Mouse (Mus musculus) Patski (cell line): ENCODE measurements around the gene Trib2. TPM values are rescaled to one million over a fixed set of nuclear protein-coding genes. Genes with fewer than 3 reads are reported as not detected.

Experiments used
- ATAC-seq: fragments of 100-300 bp; one replicate; pipeline ENCODE4 v1.8.0; 2021
- CTCF ChIA-PET: fragments of 350-600 bp; sonication (Branson Sonifier 250); formaldehyde crosslinking; loops from one replicate; lab custom pipeline; 2022; ENCODE audit warnings: inconsistent platforms; lab: Charles Lee
- POLR2A ChIA-PET: fragments of 350-600 bp; sonication (Branson Sonifier 250); formaldehyde crosslinking; loops from one replicate; lab custom pipeline; 2022; ENCODE audit warnings: antibody characterized with exemption, inconsistent platforms; lab: Charles Lee
- DNase-seq: peaks from one replicate; pipeline ENCODE4 v3.0.0-alpha.2; 2011; ENCODE audit warnings: low read depth, low spot score
- H3K27me3 ChIP-seq: fragments of 371-371 bp; one replicate; pipeline ENCODE4 v1.5.1; 2021
- CTCF ChIP-seq: fragments of 100-300 bp; IDR thresholded peaks from one replicate; pipeline ENCODE4 v1.5.1; 2021
- in situ Hi-C: fragments of 300-500 bp; cut with MboI; formaldehyde crosslinking; loops from 3 replicates; pipeline ENCODE4 v1.11.1; 2018; ENCODE audit warnings: low pct_unique_long_range_greater_than_20kb, mixed read lengths
- polyA plus RNA-seq: library from polyadenylated mRNA; unstranded; gene quantifications from one replicate; pipeline ENCODE4 v1.2.3, GENCODE M21; 2021

Trib2 gene
- polyA plus RNA-seq, 1 experiment from 2014 or later, result 10.2 TPM

DNA sequence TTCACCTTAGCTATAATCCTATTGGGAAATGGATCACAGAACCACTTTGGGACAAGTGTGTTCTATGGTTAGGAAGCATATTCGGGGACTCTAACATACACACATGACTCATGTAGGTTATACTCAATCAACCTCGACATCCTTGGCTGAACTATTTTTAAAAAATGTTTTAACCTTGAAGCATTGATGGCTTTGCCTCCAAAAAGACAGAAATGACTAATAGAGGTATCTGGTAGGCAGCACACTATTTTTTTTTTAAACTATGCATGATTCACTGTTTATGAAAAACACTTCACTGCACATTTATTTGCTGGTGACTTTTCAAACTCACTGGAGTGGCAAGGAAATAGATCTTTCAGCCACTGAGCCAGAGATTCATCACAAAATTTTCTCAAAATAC, 21.5 kb upstream of the Trib2 start:
- TF ChIP-seq CTCF, result no peak
- ChIA-PET CTCF (interaction anchor here (0.6 to 1.2 kb wide), 2 partner anchors 15 to 172 kb away, joined by 3 read pairs; no protein-coding TSS in a partner anchor), POLR2A (no interaction called here)
- in situ Hi-C loops, result loop anchor here (5.0 kb wide), 1 partner anchor 74 kb away; no protein-coding TSS in a partner anchor
- ATAC-seq (peak; percentile 62), DNase-seq (peak; percentile 54)
- H3K27me3 ChIP-seq, result no peaks in the 10 kb centered on the region

DNA sequence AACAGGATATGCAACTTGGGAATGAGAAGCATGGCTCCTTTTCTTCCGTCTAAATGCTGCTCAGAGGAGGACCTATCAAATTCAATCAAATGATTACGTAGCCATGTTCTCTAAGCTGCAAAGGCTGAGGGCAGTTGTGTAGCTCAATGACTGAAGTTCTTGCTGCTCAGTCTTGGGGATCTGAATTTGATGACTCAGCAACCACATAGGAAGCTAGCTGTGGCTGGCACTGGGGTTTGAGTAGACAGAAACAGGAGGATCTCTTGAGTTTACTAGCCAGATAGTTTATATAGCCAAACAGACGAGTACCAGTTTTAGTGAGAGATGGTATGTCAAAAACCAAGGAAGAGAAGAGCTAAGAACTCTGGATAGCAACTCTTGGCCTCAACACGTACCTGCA, 20.8 kb upstream of the Trib2 start:
- ChIA-PET CTCF (interaction anchor here (0.6 to 1.2 kb wide), 2 partner anchors 15 to 173 kb away, joined by 3 read pairs; no protein-coding TSS in a partner anchor), POLR2A (no interaction called here)
- ATAC-seq, result no peak
- DNase-seq, result no peak
- in situ Hi-C loops, result loop anchor here (5.0 kb wide), 1 partner anchor 75 kb away; no protein-coding TSS in a partner anchor
- H3K27me3 ChIP-seq, result no peaks in the 10 kb centered on the region
- no peak for TF ChIP-seq CTCF

- TF ChIP-seq CTCF, result no peak
- in situ Hi-C loops, result no loop called here
- CTCF ChIA-PET, result interaction anchor here (1.0 to 1.3 kb wide), 2 partner anchors 18 to 186 kb away, joined by 3 read pairs; no protein-coding TSS in a partner anchor
Measured at GRCm38 (mm10) chr12:15832674-15833052, 15.9 kb upstream of the Trib2 start.

GRCm38 (mm10) chr12:15831941-15832673, 15.4 kb upstream of the Trib2 start:
- POLR2A ChIA-PET, result interaction anchor here (0.6 kb wide), 1 partner anchor 182 kb away, joined by 3 read pairs; no protein-coding TSS in a partner anchor
- in situ Hi-C loops, result no loop called here
- no peaks in the 10 kb centered on the region for H3K27me3 ChIP-seq
- DNase-seq (no peak), ATAC-seq (no peak)
- CTCF ChIA-PET, result interaction anchor here (1.3 kb wide), 1 partner anchor 18 kb away, joined by 3 read pairs; no protein-coding TSS in a partner anchor
- no peak for TF ChIP-seq CTCF

More at GRCm38 (mm10) chr12:15832674-15833052, 15.9 kb upstream of the Trib2 start:
- ATAC-seq, result peak; percentile 87
- no peaks in the 10 kb centered on the region for H3K27me3 ChIP-seq
- POLR2A ChIA-PET, result interaction anchor here (0.6 kb wide), 1 partner anchor 182 kb away, joined by 3 read pairs; no protein-coding TSS in a partner anchor
- no peak for DNase-seq

DNA sequence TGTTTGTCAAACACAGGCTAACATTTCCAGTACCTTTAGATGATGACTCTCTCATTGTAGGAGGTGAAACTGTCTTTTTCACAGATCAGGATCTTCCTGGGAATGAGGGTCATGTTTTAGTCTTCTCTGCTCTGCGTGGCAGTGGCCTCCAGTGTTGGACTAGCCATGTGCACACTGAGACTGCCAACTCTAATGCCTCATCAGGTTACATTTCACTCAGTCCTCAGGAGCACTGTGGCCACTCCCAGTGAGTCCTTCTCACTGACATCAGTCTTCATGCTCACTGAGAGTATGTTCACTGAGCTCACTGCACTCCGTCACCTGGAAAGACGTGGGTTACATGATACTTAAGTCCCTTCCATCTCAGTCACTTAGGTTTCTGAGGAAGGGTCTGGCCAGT, 14.0 kb upstream of the Trib2 start:
- ChIA-PET POLR2A (interaction anchor here (0.6 kb wide), 1 partner anchor 12 kb away, joined by 3 read pairs; no protein-coding TSS in a partner anchor), CTCF (interaction anchor here (0.8 kb wide), 1 partner anchor 82 kb away, joined by 3 read pairs; no protein-coding TSS in a partner anchor)
- H3K27me3 ChIP-seq, result no peaks in the 10 kb centered on the region
- DNase-seq (no peak), ATAC-seq (no peak)
- in situ Hi-C loops, result no loop called here
- TF ChIP-seq CTCF, result no peak

GRCm38 (mm10) chr12:15828815-15829398, 12.2 kb upstream of the Trib2 start:
- CTCF ChIA-PET, result no interaction called here
- POLR2A ChIA-PET, result no interaction called here
- TF ChIP-seq CTCF, result no peak
- DNase-seq (no peak), ATAC-seq (no peak)
- no peaks in the 10 kb centered on the region for H3K27me3 ChIP-seq
- in situ Hi-C loops, result no loop called here

DNA sequence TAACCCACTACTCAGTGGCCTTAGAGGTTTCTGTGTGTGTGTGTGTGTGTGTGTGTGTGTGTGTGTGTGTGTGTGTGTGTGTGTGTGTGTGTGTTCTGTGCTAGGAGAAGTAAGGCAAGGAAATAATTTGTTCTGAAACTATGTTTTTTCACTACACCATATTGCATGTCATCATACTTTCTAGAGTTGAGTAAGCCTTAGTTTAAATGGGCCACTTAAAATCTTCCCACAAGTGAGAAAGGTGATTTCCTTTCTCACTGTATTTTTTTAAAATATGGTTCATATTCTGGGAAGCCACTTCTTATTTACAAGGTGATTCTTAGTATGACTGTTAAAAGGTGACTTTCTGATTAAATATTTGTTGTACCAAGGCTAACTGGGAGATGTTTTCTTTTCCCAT, 4.3 kb upstream of the Trib2 start:
- ATAC-seq, result no peak
- no peaks in the 10 kb centered on the region for H3K27me3 ChIP-seq
- no peak for DNase-seq
- in situ Hi-C loops, result no loop called here
- ChIA-PET CTCF (no interaction called here), POLR2A (no interaction called here)
- no peak for TF ChIP-seq CTCF

GRCm38 (mm10) chr12:15817365-15817764, 643 bp upstream of the Trib2 start:
- in situ Hi-C loops, result loop anchor here (5.0 to 10.0 kb wide), 5 partner anchors 190 to 715 kb away; no protein-coding TSS in a partner anchor
- no peaks in the 10 kb centered on the region for H3K27me3 ChIP-seq
- CTCF ChIA-PET, result no interaction called here
- DNase-seq (no peak), ATAC-seq (no peak)
- POLR2A ChIA-PET, result interaction anchor here (0.8 kb wide), 1 partner anchor 40 kb away, joined by 3 read pairs; no protein-coding TSS in a partner anchor
- TF ChIP-seq CTCF, result no peak

DNA sequence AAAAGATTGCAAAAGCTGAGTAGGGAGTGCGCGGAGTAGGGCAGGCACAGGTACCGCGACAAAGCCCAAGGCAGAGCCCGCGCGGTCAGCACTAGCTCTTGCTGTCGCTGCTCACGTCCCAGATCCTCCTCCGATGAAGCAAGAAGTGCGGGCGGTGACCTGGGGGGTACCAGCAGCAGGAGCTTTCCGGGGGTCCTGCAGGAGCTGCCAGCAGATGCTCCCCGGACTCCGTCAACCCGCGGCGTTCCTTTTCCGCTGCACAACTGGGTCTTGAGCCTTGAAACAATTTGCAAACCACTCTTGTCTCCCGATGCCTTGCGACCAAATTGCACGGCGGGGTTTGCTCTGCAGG, 492 bp downstream of the Trib2 start:
- ChIA-PET CTCF (interaction anchor here (0.7 to 2.5 kb wide), 14 partner anchors 10 to 512 kb away, joined by 3 to 9 read pairs (median 3); no protein-coding TSS in a partner anchor), POLR2A (interaction anchor here (0.6 to 0.7 kb wide), 3 partner anchors 118 to 615 kb away, joined by 3 to 5 read pairs (median 4); no protein-coding TSS in a partner anchor)
- TF ChIP-seq CTCF, result no peak
- ATAC-seq (no peak), DNase-seq (no peak)
- in situ Hi-C loops, result loop anchor here (5.0 to 10.0 kb wide), 5 partner anchors 191 to 716 kb away; no protein-coding TSS in a partner anchor
- H3K27me3 ChIP-seq, result no peaks in the 10 kb centered on the region

DNA sequence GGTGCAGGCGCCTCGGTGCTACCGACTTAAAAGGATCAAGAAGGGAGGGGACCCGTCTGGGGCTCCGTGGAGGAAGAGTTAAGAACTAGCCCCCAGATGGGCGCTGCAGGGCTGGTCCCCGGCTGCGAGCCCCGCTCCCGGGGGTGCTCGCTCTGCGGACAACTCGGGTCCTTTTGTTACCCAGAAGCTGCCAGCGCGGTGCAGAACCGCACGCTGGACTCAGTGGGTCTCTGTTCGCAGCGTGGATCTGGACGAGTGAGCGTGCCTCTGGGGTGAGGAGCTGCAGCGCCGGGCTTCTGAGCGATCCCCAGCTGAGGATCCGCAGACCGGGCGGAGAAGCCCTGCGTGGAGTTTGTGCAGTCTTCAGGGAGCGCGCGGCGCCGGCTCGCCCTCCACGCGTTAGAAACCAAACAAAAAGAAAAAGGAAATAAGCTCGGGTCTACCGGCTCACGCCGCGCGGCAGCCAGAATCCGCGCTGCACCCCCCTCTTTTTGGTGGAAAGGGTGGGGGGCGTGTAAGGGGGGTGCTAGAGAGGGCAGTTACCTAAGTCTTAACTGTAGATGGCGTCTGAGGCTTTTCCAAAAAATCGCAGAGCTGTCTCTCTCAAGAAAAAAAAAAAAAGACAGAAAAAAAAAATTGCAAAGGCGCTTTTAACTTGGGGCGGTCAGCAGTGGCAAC, 1.0 kb downstream of the Trib2 start:
- peak; percentile 42 for ATAC-seq
- no peak for DNase-seq
- TF ChIP-seq CTCF, result no peak
- no peaks in the 10 kb centered on the region for H3K27me3 ChIP-seq
- in situ Hi-C loops, result loop anchor here (5.0 to 10.0 kb wide), 5 partner anchors 192 to 717 kb away; no protein-coding TSS in a partner anchor
- CTCF ChIA-PET, result interaction anchor here (0.7 to 2.5 kb wide), 15 partner anchors 10 to 512 kb away, joined by 3 to 9 read pairs (median 3); no protein-coding TSS in a partner anchor
- POLR2A ChIA-PET, result interaction anchor here (0.6 to 0.7 kb wide), 3 partner anchors 117 to 616 kb away, joined by 3 to 5 read pairs (median 4); no protein-coding TSS in a partner anchor
